Mouse (Mus musculus) heart, postnatal 0 days (tissue): Measurements from ENCODE around the gene Mrgprb2. TPM values are rescaled to one million over a fixed set of nuclear protein-coding genes. Genes with fewer than 3 reads are reported as not detected.

ENCODE experiments used
- ATAC-seq: fragments of 200-750 bp; cut with Nextera tagmentation; 2 replicates; pipeline ENCODE4 v1.8.0; 2017; ENCODE audit warnings: low read depth, moderate number of reproducible peaks, moderate library complexity; ENCODE audit not compliant: insufficient read depth
- DNase-seq: peaks from one replicate; pipeline ENCODE4 v3.0.0-alpha.2; 2016; ENCODE audit warnings: low spot score
- H3K27ac ChIP-seq: fragments of 300-500 bp; sonication (generic); 2 replicates; pipeline ENCODE4 v1.5.1; 2014; ENCODE audit warnings: low read depth, mild to moderate bottlenecking
- H3K27me3 ChIP-seq: fragments of 300-500 bp; sonication (generic); 2 replicates; pipeline ENCODE4 v1.6.1; 2014; ENCODE audit warnings: low read length, mixed read lengths; ENCODE audit not compliant: control insufficient read depth, insufficient read depth
- H3K36me3 ChIP-seq: fragments of 300-500 bp; sonication (generic); replicated peaks from 2 replicates; pipeline ENCODE4 v1.6.1; 2014; ENCODE audit warnings: low read length, mixed read lengths; ENCODE audit not compliant: control insufficient read depth, insufficient read depth
- H3K4me1 ChIP-seq: fragments of 300-500 bp; sonication (generic); 2 replicates; pipeline ENCODE4 v1.6.1; 2014; ENCODE audit warnings: antibody characterized with exemption; ENCODE audit not compliant: control insufficient read depth, insufficient read depth
- H3K4me2 ChIP-seq: fragments of 300-500 bp; sonication (generic); 2 replicates; pipeline ENCODE4 v1.6.1; 2014; ENCODE audit warnings: low read depth, mild to moderate bottlenecking, low read length, moderate library complexity
- H3K4me3 ChIP-seq: fragments of 300-500 bp; sonication (generic); 2 replicates; pipeline ENCODE4 v1.5.1; 2014; ENCODE audit warnings: low read depth, low read length
- H3K9ac ChIP-seq: fragments of 300-500 bp; sonication (generic); replicated peaks from 2 replicates; pipeline ENCODE4 v1.6.1; 2014; ENCODE audit warnings: low read depth, low read length, mixed read lengths
- H3K9me3 ChIP-seq: fragments of 300-500 bp; sonication (generic); replicated peaks from 2 replicates; pipeline ENCODE4 v1.6.1; 2016; ENCODE audit warnings: low read length; ENCODE audit not compliant: control insufficient read depth
- CTCF ChIP-seq: IDR thresholded peaks from 2 replicates; pipeline ENCODE4 v1.5.1; 2016; ENCODE audit warnings: antibody characterized with exemption, control low read depth, low read depth
- EP300 ChIP-seq: IDR thresholded peaks from 2 replicates; pipeline ENCODE4 v1.6.1; 2016; ENCODE audit warnings: antibody characterized with exemption, low read depth
- polyA plus RNA-seq: library from polyadenylated mRNA; unstranded; fragments of >200 nt; fragmentation: Nextera tagmentation; extraction: Ambion mirVana; gene quantifications from 2 replicates; pipeline ENCODE4 v1.2.1, GENCODE M21; 2015
- total RNA-seq: library from RNA; depleted of rRNA; stranded (reverse); fragments of >200 nt; gene quantifications from 2 replicates; pipeline ENCODE4 v1.2.3, GENCODE M21; 2014; ENCODE audit warnings: low replicate concordance; rRNA removed

Gene Mrgprb2
- total RNA-seq (3.3 TPM in 1 of 2 replicates, not detected in the other), polyA plus RNA-seq (0.37 and 0.49 TPM in 2 replicates)

GRCm38 (mm10) chr7:48557986-48558385 lies at the start of gene Mrgprb2:
Gene Mrgprb2 (minus strand): TSS chr7:48558086.
- DNase-seq (no peak), ATAC-seq (no peak)
- no peak within 1 kb of the TSS for H3K27ac ChIP-seq
- H3K4me1 ChIP-seq: no peaks in the 10 kb centered on the region
- no peak within 1 kb of the TSS for H3K4me2 ChIP-seq
- H3K36me3 ChIP-seq: no peaks in the 10 kb centered on the region
- no peaks in the 10 kb centered on the region; the same call in 1 of the 2 replicates for H3K9me3 ChIP-seq
- no peak within 1 kb of the TSS for H3K9ac ChIP-seq
- TF ChIP-seq EP300 (no peak), CTCF (no peak)
- no peaks in the 10 kb centered on the region for H3K27me3 ChIP-seq
- no peak within 1 kb of the TSS for H3K4me3 ChIP-seq

Other genes with a start within 250 kb of the Mrgprb2 start
- gene Mrgprb8, start 169.6 kb downstream of the Mrgprb2 start, total RNA-seq: not detected in 2 replicates
- gene Mrgprb8, start 169.6 kb downstream of the Mrgprb2 start, polyA plus RNA-seq: not detected in 2 replicates
- gene Mrgprb1, start 101.7 kb downstream of the Mrgprb2 start, total RNA-seq: not detected in 2 replicates
- gene Mrgprb1, start 101.7 kb downstream of the Mrgprb2 start, polyA plus RNA-seq: 0.12 and 0.19 TPM in 2 replicates
- not detected in 2 replicates for gene Mrgprx2, start 58.8 kb downstream of the Mrgprb2 start, total RNA-seq
- 0.05 and 0.10 TPM in 2 replicates for gene Mrgprx2, start 58.8 kb downstream of the Mrgprb2 start, polyA plus RNA-seq
- gene Mrgprb3, start 85.7 kb upstream of the Mrgprb2 start, total RNA-seq: not detected in 2 replicates
- not detected in 2 replicates for gene Mrgprb3, start 85.7 kb upstream of the Mrgprb2 start, polyA plus RNA-seq
- gene Zdhhc13, start 230.9 kb upstream of the Mrgprb2 start, total RNA-seq: 51.6 and 58.5 TPM in 2 replicates
- 26.9 and 29.5 TPM in 2 replicates for gene Zdhhc13, start 230.9 kb upstream of the Mrgprb2 start, polyA plus RNA-seq